Mouse (Mus musculus) erythroblast, embryonic 14.5 days (primary cell): ENCODE data around the gene Lnx2. TPM values are rescaled to one million over a fixed set of nuclear protein-coding genes. Genes with fewer than 3 reads are reported as not detected.

ENCODE experiments used
- H3K27me3 ChIP-seq: 2 replicates; pipeline ENCODE4 v1.6.1; 2012; ENCODE audit warnings: inconsistent platforms; ENCODE audit not compliant: control insufficient read depth
- H3K36me3 ChIP-seq: 2 replicates; pipeline ENCODE4 v1.6.1; 2012; ENCODE audit warnings: mild to moderate bottlenecking, inconsistent platforms; ENCODE audit not compliant: control insufficient read depth
- H3K4me1 ChIP-seq: 2 replicates; pipeline ENCODE4 v1.6.1; 2012; ENCODE audit warnings: inconsistent platforms; ENCODE audit not compliant: control insufficient read depth
- H3K4me3 ChIP-seq: replicated peaks from 2 replicates; pipeline ENCODE3; 2012; ENCODE audit warnings: moderate library complexity, mild to moderate bottlenecking, inconsistent platforms
- H3K9me3 ChIP-seq: 2 replicates; pipeline ENCODE4 v1.6.1; 2012; ENCODE audit warnings: low read length, inconsistent platforms, mixed read lengths; ENCODE audit not compliant: control insufficient read depth
- GATA1 ChIP-seq: IDR thresholded peaks from 2 replicates; pipeline ENCODE4 v1.6.1; 2012; ENCODE audit warnings: low read length, inconsistent platforms, mixed read lengths
- TAL1 ChIP-seq: IDR thresholded peaks from 3 replicates; pipeline ENCODE4 v1.6.1; 2012; ENCODE audit warnings: low read length, inconsistent platforms, mixed read lengths
- polyA plus RNA-seq: library from polyadenylated mRNA; stranded (reverse); fragments of >175 nt; gene quantifications from 2 replicates; pipeline ENCODE4 v1.2.3, GENCODE M21; 2012

Gene Lnx2
- polyA plus RNA-seq, 1 experiment: 0.14 TPM

DNA sequence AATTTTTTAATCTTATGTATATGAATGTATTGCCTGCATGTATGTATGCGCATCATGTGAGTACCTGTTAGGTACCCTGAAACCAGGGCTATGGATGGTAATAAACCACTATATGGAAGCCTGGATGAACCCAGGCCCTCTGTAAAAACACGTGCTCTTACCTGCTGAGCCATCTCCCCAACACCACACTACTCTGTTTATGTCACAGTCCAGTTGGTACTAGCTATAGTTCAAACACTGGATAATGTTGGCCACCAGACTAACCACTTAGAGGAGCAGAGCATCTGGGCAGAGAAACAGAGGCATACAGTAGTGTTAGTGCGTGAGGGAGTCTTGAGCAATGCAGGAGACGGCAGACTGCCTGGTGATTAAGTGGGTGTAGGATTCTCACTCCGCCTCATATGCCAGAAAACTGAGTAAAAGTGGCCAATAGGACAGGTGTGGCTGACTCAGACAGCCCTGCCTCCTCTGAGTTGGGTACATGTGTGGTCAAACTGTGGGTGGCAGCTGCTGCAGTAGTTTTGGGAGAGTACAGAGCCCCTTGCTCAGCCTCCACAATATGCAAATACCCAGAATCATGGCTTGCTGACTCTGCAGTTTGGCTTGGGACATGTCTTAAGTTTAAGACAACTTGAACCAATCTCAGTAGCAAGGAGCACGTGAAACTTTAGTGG lies 20.7 kb downstream of the Lnx2 start:
- no peak for TF ChIP-seq TAL1
- no peak for TF ChIP-seq GATA1
- Histone ChIP-seq H3K4me1 (peaks cover 13% of the 10 kb centered on the region), H3K4me3 (no peak overlapping the region)

DNA sequence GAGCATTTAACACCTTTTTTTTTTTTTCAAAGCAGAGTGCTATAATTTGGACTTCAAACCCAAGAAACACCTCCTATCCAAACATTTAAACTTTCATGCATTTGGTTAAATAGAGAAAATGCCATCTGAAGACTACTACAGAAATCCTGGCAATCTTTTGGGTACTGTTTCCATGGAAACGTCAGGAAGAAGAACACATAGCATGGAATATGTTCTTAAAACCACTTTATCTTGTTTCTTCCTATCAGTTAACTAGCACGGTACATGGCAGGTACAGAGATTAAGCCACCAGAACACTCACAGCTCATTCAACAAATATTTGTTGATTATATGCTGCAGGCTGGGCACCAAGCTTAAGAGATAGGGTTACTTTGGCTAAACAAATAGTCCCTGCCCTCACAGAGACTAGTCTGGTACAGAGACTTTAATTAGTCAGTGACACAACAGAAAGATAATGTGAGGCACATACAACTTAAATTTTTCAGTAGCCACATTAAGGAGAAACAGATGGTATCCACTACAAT lies 21.6 kb downstream of the Lnx2 start:
- Histone ChIP-seq H3K9me3 (no peaks in the 10 kb centered on the region), H3K4me3 (no peak overlapping the region), H3K27me3 (no peaks in the 10 kb centered on the region), H3K36me3 (no peaks in the 10 kb centered on the region), H3K4me1 (peaks cover 13% of the 10 kb centered on the region)
- TF ChIP-seq TAL1 (no peak), GATA1 (no peak)

More for the DNA sequence above, 20.7 kb downstream of the Lnx2 start:
- H3K36me3 ChIP-seq: no peaks in the 10 kb centered on the region
- H3K27me3 ChIP-seq: no peaks in the 10 kb centered on the region
- no peaks in the 10 kb centered on the region for H3K9me3 ChIP-seq

DNA sequence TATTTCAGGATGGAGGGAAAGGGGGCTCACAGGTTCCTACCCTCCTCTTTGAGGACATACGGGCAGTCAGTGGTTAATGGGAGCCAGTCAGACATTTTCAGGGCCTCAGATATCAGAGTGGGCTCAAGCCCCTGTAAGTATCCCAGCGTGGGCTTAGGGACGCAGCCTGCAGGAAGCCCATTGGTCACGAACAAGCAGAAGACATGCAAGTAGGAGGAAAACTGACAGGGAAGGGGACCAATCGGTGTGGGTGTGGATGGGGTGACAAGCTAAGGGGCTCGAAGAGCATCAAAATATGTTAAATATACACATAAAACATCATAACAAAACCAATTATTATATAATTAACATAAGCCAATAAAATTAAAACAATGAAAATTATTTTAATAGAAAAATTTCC lies 22.1 kb downstream of the Lnx2 start:
- Histone ChIP-seq H3K36me3 (no peaks in the 10 kb centered on the region), H3K27me3 (no peaks in the 10 kb centered on the region), H3K9me3 (no peaks in the 10 kb centered on the region), H3K4me1 (peaks cover 12% of the 10 kb centered on the region), H3K4me3 (no peak overlapping the region)
- TF ChIP-seq TAL1: no peak
- no peak for TF ChIP-seq GATA1

DNA sequence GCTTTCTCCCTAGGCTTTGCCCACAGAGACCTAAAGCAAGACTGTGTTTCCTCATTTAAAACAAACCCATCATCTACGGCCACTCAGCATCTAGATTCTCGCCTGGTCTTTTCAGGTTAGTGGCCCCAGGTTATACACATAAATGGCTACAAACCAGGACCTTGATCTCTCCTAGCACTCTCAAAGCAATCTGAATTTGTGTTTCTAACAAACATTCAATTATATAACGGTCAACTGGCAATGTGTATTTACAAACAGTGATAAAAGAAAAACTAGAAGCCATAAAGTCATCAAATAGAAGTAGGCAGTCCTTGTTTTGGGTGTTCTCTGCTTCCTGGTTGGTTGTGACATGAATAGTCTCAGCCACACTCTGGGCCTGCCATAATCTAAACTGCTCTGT lies 22.9 kb downstream of the Lnx2 start:
- Histone ChIP-seq H3K27me3 (no peaks in the 10 kb centered on the region), H3K36me3 (no peaks in the 10 kb centered on the region), H3K4me1 (peaks cover 11% of the 10 kb centered on the region), H3K9me3 (no peaks in the 10 kb centered on the region), H3K4me3 (no peak overlapping the region)
- TF ChIP-seq GATA1: no peak
- no peak for TF ChIP-seq TAL1

DNA sequence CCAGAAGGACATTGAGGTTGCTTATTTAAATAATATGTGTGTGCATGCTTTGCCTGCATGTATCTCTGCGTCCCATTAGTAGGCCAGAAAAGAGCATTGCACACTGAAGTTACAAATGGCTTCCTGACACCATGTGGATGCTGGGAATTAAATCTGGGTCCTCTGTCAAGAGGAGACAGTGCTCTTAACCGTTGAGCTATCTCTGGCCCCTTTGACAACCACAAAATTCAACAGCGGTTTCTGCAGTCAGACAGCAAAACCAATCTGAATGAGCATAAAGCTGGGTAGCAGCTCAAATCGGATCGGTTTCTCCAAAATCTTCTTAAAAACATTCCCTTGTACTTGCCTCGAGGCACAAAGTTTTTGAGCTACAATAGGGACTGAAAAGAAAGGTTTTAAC lies 23.3 kb downstream of the Lnx2 start:
- H3K4me3 ChIP-seq: no peak overlapping the region
- H3K27me3 ChIP-seq: no peaks in the 10 kb centered on the region
- H3K9me3 ChIP-seq: no peaks in the 10 kb centered on the region
- TF ChIP-seq GATA1 (no peak), TAL1 (no peak)
- peaks cover 11% of the 10 kb centered on the region for H3K4me1 ChIP-seq
- H3K36me3 ChIP-seq: no peaks in the 10 kb centered on the region

DNA sequence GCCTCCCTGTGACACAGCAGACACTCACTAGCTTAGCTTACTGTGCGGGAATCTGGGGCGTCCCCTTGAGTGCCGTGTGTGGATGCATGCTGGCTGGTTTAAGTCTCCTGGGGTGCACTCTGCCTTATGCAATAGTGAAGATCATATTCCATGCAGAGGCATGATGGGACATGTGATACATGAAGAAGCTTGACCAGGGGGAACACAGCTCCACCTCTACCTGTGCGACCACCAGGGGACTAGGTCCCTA lies 24.2 kb downstream of the Lnx2 start:
- no peaks in the 10 kb centered on the region for H3K9me3 ChIP-seq
- TF ChIP-seq TAL1 (no peak), GATA1 (no peak)
- no peaks in the 10 kb centered on the region for H3K27me3 ChIP-seq
- H3K4me1 ChIP-seq: peaks cover 11% of the 10 kb centered on the region
- H3K4me3 ChIP-seq: no peak overlapping the region
- H3K36me3 ChIP-seq: no peaks in the 10 kb centered on the region

GRCm38 (mm10) chr5:147051500-147052308 lies 24.7 kb downstream of the Lnx2 start:
- H3K4me1 ChIP-seq: peaks cover 11% of the 10 kb centered on the region
- H3K36me3 ChIP-seq: no peaks in the 10 kb centered on the region
- TF ChIP-seq TAL1 (no peak), GATA1 (no peak)
- no peaks in the 10 kb centered on the region for H3K27me3 ChIP-seq
- no peak overlapping the region for H3K4me3 ChIP-seq
- H3K9me3 ChIP-seq: no peaks in the 10 kb centered on the region

DNA sequence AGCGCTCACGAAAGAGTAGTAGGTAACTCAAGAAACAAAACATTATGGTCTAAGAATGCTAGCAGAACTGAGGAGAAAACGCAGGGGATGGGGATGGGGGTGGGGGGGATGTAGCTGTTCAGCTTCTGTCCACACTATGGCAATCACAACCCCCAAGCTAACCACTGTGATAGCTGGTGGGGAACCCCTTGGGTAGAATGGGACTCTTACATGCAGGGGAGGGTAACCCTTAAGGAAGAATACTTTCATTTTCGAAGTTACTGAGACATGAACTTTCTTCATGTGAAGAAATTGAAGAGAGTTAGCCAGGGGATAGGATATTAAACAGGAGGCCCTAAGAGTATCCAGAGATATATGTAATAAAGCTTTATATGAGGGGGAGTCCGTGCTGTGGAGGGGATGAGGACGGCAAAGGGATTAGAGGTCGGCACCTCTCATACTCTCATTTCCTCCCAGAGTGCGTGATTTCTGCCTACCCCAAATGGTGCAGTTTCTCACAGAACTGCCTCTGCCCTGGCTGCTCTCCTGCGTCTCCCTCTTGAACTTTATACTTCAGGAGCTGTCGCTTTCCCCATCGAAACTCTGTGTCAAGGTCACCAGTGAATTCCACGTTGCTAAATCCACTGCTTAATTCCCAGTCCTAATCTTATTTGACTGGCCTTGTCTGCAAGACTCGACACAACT lies 25.4 kb downstream of the Lnx2 start:
- peaks cover 11% of the 10 kb centered on the region for H3K4me1 ChIP-seq
- H3K4me3 ChIP-seq: no peak overlapping the region
- H3K27me3 ChIP-seq: no peaks in the 10 kb centered on the region
- no peaks in the 10 kb centered on the region for H3K9me3 ChIP-seq
- no peaks in the 10 kb centered on the region; the same call in 1 of the 2 replicates for H3K36me3 ChIP-seq
- TF ChIP-seq GATA1 (no peak), TAL1 (no peak)

GRCm38 (mm10) chr5:147049544-147050209 lies 26.7 kb downstream of the Lnx2 start:
- Histone ChIP-seq H3K9me3 (no peaks in the 10 kb centered on the region), H3K4me1 (peaks cover 3% of the 10 kb centered on the region), H3K4me3 (no peak overlapping the region), H3K36me3 (no peaks in the 10 kb centered on the region; the same call in 1 of the 2 replicates), H3K27me3 (no peaks in the 10 kb centered on the region)
- TF ChIP-seq TAL1: no peak
- no peak for TF ChIP-seq GATA1
